Mouse (Mus musculus): Measurements from ENCODE around the gene Asic2. TPM values are rescaled to one million over a fixed set of nuclear protein-coding genes. Genes with fewer than 3 reads are reported as not detected.

Gene Asic2
- total and polyA plus RNA-seq, 3 experiments: not detected

DNA sequence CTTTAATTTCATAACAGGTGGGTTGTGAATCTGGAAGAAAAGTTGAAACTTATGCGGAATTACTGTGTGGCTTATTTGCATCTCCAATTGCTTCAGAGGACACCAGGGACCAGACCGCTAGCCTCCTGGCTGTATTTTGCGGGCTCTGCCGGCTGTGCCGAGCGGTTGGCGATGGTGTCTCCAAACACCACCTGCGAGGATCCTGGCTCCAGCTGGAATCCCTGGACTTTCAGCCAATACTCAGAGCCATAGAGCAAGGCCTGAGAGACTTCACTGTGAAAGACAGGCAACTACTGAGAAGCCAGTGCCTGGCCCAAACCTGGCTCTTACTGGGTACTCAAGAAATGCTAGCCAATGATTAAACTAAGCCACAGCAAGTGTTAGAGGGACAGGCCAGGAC lies 953.5 kb downstream of the Asic2 start:
- DNase-seq (ENCODE audit: low read depth, low spot score): no peak
- Histone ChIP-seq H3K27me3 (ENCODE audit: control insufficient read depth in 1 of 2, insufficient read depth in 2 of 2, low read length in 2 of 2) (no peaks in the 10 kb centered on the region), H3K4me1 (ENCODE audit: control insufficient read depth in 1 of 2, insufficient read depth in 2 of 2, low read length in 2 of 2) (no peaks in the 10 kb centered on the region), H3K36me3 (ENCODE audit: control insufficient read depth in 1 of 2, insufficient read depth in 2 of 2, low read length in 2 of 2) (no peaks in the 10 kb centered on the region), H3K27ac (ENCODE audit: control insufficient read depth, low read depth, low read length) (no peak overlapping the region), H3K9ac (ENCODE audit: control insufficient read depth, low read depth, low read length, poor library complexity, severe bottlenecking) (no peak overlapping the region), H3K4me3 (ENCODE audit: control insufficient read depth in 1 of 2, insufficient read depth in 1 of 2, low read depth in 2 of 2, low read length in 2 of 2) (no peak overlapping the region), H3K79me2 (ENCODE audit: control insufficient read depth, insufficient read depth, low read length, poor library complexity) (no peaks in the 10 kb centered on the region), H3K9me3 (replicated peaks; ENCODE audit: insufficient read depth, low read length) (no peaks in the 10 kb centered on the region)
- no peak for TF ChIP-seq BHLHE40 (IDR thresholded peaks at IDR 0.05; ENCODE audit: borderline replicate concordance, low read depth, low read length)
- no peak for TF ChIP-seq CTCF (IDR thresholded peaks at IDR 0.05 in 2 of 3, conservative IDR thresholded peaks at IDR 0.05 in 1 of 3; ENCODE audit: control insufficient read depth in 1 of 3, insufficient read depth in 1 of 3, low read depth in 2 of 3, low read length in 3 of 3, poor library complexity in 1 of 3, severe bottlenecking in 1 of 3)
- no peak for TF ChIP-seq JUND (IDR thresholded peaks at IDR 0.05; ENCODE audit: low read depth, low read length)
- no peak for TF ChIP-seq MEF2A (IDR thresholded peaks at IDR 0.05; ENCODE audit: extremely low read depth, insufficient replicate concordance, low read depth, low read length, poor library complexity, severe bottlenecking)
- no peak for TF ChIP-seq UBTF (IDR thresholded peaks at IDR 0.05; ENCODE audit: borderline replicate concordance, insufficient read depth, low read depth, low read length)
- TF ChIP-seq USF2 (IDR thresholded peaks at IDR 0.05; ENCODE audit: borderline replicate concordance in 1 of 2, insufficient read depth in 1 of 2, low read depth in 1 of 2, low read length in 2 of 2): no peak
- TF ChIP-seq RCOR1 (IDR thresholded peaks at IDR 0.05; ENCODE audit: low read depth, low read length): no peak
- no peak for TF ChIP-seq MYC (IDR thresholded peaks at IDR 0.05; ENCODE audit: low read depth, low read length)
- no peak for TF ChIP-seq ZNF384 (IDR thresholded peaks at IDR 0.05; ENCODE audit: low read depth, low read length)
- no peak for TF ChIP-seq NELFE (IDR thresholded peaks at IDR 0.05; ENCODE audit: low read depth, low read length)

DNA sequence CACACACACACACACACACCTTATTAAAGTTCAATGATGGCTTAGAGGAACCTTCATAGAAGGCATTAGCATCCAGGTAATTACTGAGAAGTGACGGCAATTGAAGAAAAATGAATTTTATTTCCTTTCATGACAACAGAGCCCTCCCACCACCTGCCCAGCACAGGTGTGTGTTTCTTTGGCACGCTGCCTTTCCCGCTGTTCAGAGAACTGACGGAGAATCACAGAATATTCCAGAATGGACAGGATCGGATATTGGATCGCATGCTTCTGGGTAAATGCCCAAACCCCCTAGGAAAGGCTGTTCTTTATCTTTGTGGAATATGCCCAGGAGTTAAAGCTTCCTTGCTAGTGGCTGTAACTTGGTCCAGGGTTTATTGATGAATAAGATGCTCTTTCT lies 954.8 kb downstream of the Asic2 start:
- no peak overlapping the region for H3K9ac ChIP-seq (ENCODE audit: control insufficient read depth, low read depth, low read length, poor library complexity, severe bottlenecking)
- DNase-seq (ENCODE audit: low read depth, low spot score): no peak
- no peak overlapping the region for H3K4me3 ChIP-seq (ENCODE audit: control insufficient read depth in 1 of 2, insufficient read depth in 1 of 2, low read depth in 2 of 2, low read length in 2 of 2)
- TF ChIP-seq RAD21 (IDR thresholded peaks at IDR 0.05; ENCODE audit: low read depth, low read length) (no peak), RCOR1 (IDR thresholded peaks at IDR 0.05; ENCODE audit: low read depth, low read length) (no peak), CTCF (IDR thresholded peaks at IDR 0.05 in 2 of 3, conservative IDR thresholded peaks at IDR 0.05 in 1 of 3; ENCODE audit: control insufficient read depth in 1 of 3, insufficient read depth in 1 of 3, low read depth in 2 of 3, low read length in 3 of 3, poor library complexity in 1 of 3, severe bottlenecking in 1 of 3) (no peak), USF2 (IDR thresholded peaks at IDR 0.05; ENCODE audit: borderline replicate concordance in 1 of 2, insufficient read depth in 1 of 2, low read depth in 1 of 2, low read length in 2 of 2) (no peak), NELFE (IDR thresholded peaks at IDR 0.05; ENCODE audit: low read depth, low read length) (no peak), ELF1 (IDR thresholded peaks at IDR 0.05; ENCODE audit: low read depth, low read length) (no peak), HCFC1 (IDR thresholded peaks at IDR 0.05; ENCODE audit: low read depth, low read length) (no peak), MEF2A (IDR thresholded peaks at IDR 0.05; ENCODE audit: extremely low read depth, insufficient replicate concordance, low read depth, low read length, poor library complexity, severe bottlenecking) (no peak), KAT2A (conservative IDR thresholded peaks at IDR 0.05; ENCODE audit: low read depth, low read length) (no peak), MAZ (IDR thresholded peaks at IDR 0.05; ENCODE audit: low read depth, low read length) (no peak), POLR2AphosphoS5 (IDR thresholded peaks at IDR 0.05; ENCODE audit: borderline replicate concordance, low read depth, low read length) (no peak), ZC3H11A (IDR thresholded peaks at IDR 0.05; ENCODE audit: low read depth, low read length) (no peak), E2F4 (IDR thresholded peaks at IDR 0.05; ENCODE audit: borderline replicate concordance, low read depth, low read length) (no peak)
- H3K36me3 ChIP-seq (ENCODE audit: control insufficient read depth in 1 of 2, insufficient read depth in 2 of 2, low read length in 2 of 2): no peaks in the 10 kb centered on the region
- H3K27me3 ChIP-seq (ENCODE audit: control insufficient read depth in 1 of 2, insufficient read depth in 2 of 2, low read length in 2 of 2): no peaks in the 10 kb centered on the region
- H3K4me1 ChIP-seq (ENCODE audit: control insufficient read depth in 1 of 2, insufficient read depth in 2 of 2, low read length in 2 of 2): no peaks in the 10 kb centered on the region
- H3K27ac ChIP-seq (ENCODE audit: control insufficient read depth, low read depth, low read length): no peak overlapping the region
- no peaks in the 10 kb centered on the region for H3K9me3 ChIP-seq (replicated peaks; ENCODE audit: insufficient read depth, low read length)
- H3K79me2 ChIP-seq (ENCODE audit: control insufficient read depth, insufficient read depth, low read length, poor library complexity): no peaks in the 10 kb centered on the region
